In genomic region chr14:103813246-103813645, GRCm38 (mm10) we compare ENCODE assay signal across 29 mouse cellular contexts. TPM values are rescaled to one million over a fixed set of nuclear protein-coding genes. Genes with fewer than 3 reads are reported as not detected.
DNase-seq lines count a peak whose midpoint lies in the region; ATAC-seq lines count a peak whose summit lies in the region.
"Had no signal": no experiment of that assay in that cellular context is flagged by ENCODE, and none has a peak within 500 bp of the region (broad histone marks: within the 10 kb centered on the region; RNA-seq: fewer than 3 reads in every experiment).

No protein-coding gene starts in this region.

- H3K4me1 ChIP-seq in heart, embryonic 11.5 days (ENCODE audit: control insufficient read depth, insufficient read depth, low read length), result no peaks in the 10 kb centered on the region
- H3K4me1 ChIP-seq in kidney, embryonic 14.5 days (ENCODE audit: control insufficient read depth, insufficient read depth, low read length), result no peaks in the 10 kb centered on the region
- H3K4me1 ChIP-seq: heart, embryonic 15.5 days; limb, embryonic 15.5 days; midbrain, embryonic 13.5 days; neural tube, embryonic 13.5 days had no signal

- H3K4me2 ChIP-seq in heart, embryonic 11.5 days, result no peak overlapping the region
- H3K4me2 ChIP-seq in kidney, embryonic 14.5 days (replicated peaks; ENCODE audit: low read depth, low read length), result no peak overlapping the region
- H3K4me2 ChIP-seq: heart, embryonic 15.5 days; limb, embryonic 15.5 days; liver, embryonic 13.5 days; midbrain, embryonic 13.5 days; neural tube, embryonic 13.5 days had no signal

- peak; percentile 47 for DNase-seq in heart, adult 8-10 months (ENCODE audit: low spot score)
- no peak for DNase-seq in kidney, adult 11 months
- DNase-seq in 416B (ENCODE audit: low read depth), result peak; percentile 10
- no peak for DNase-seq in left cerebral cortex, postnatal 14 days (ENCODE audit: low spot score in 2 of 2)
- DNase-seq: adrenal gland, adult 2 months; adrenal gland, postnatal 36 days; B cell, adult 2 months; cerebellum, adult 2 months; cerebellum, postnatal 14 days; gastrocnemius, postnatal 36 days; layer of hippocampus, postnatal 36 days; liver, embryonic 13.5 days; lung, adult 2 months; right cerebral cortex, postnatal 4 days; thymus, adult 2 months; thymus, postnatal 36 days had no signal

- no peak overlapping the region for H3K27ac ChIP-seq in heart, embryonic 11.5 days (ENCODE audit: low read depth, low read length)
- H3K27ac ChIP-seq in kidney, embryonic 14.5 days (ENCODE audit: low read depth, low read length), result peak overlapping the region; percentile 17; the same call in 1 of the 2 replicates
- H3K27ac ChIP-seq: heart, embryonic 15.5 days; limb, embryonic 10.5 days; limb, embryonic 15.5 days; liver, embryonic 13.5 days; macrophage; midbrain, embryonic 13.5 days; neural tube, embryonic 13.5 days had no signal

- no peaks in the 10 kb centered on the region for H3K36me3 ChIP-seq in heart, embryonic 11.5 days (ENCODE audit: control insufficient read depth, insufficient read depth, low read length)
- H3K36me3 ChIP-seq in kidney, embryonic 14.5 days (ENCODE audit: control insufficient read depth, insufficient read depth, low read length), result no peaks in the 10 kb centered on the region
- H3K36me3 ChIP-seq: heart, embryonic 15.5 days; limb, embryonic 10.5 days; limb, embryonic 15.5 days; liver, embryonic 13.5 days; midbrain, embryonic 13.5 days; neural tube, embryonic 13.5 days had no signal

- no peak overlapping the region for H3K9ac ChIP-seq in heart, embryonic 11.5 days (ENCODE audit: low read depth, low read length)
- H3K9ac ChIP-seq in kidney, embryonic 14.5 days (ENCODE audit: low read depth, low read length), result no peak overlapping the region
- H3K9ac ChIP-seq: heart, embryonic 15.5 days; limb, embryonic 15.5 days; liver, embryonic 13.5 days; midbrain, embryonic 13.5 days; neural tube, embryonic 13.5 days had no signal

- H3K27me3 ChIP-seq in heart, embryonic 11.5 days (ENCODE audit: control insufficient read depth, insufficient read depth, low read length), result no peaks in the 10 kb centered on the region
- no peaks in the 10 kb centered on the region for H3K27me3 ChIP-seq in kidney, embryonic 14.5 days (ENCODE audit: control insufficient read depth, insufficient read depth, low read length)
- H3K27me3 ChIP-seq: heart, embryonic 15.5 days; limb, embryonic 15.5 days; liver, embryonic 13.5 days; midbrain, embryonic 13.5 days; neural tube, embryonic 13.5 days had no signal

- no peak for ATAC-seq in heart, embryonic 11.5 days (replicated peaks; ENCODE audit: insufficient number of reproducible peaks, low FRiP score, low TSS enrichment)
- ATAC-seq in kidney, embryonic 14.5 days (ENCODE audit: low FRiP score, low TSS enrichment), result no peak
- ATAC-seq in hematopoietic stem cell, adult 5-6 weeks (replicated peaks in 1 of 2; ENCODE audit: insufficient read depth in 1 of 2, low FRiP score in 2 of 2, low TSS enrichment in 1 of 2, low read depth in 1 of 2, poor library complexity in 2 of 2, severe bottlenecking in 2 of 2), result 0 out of 4 replicates have a peak, but pooled peaks have one; percentile 27 to 37
- ATAC-seq: activated CD4-positive, CD25-positive, alpha-beta regulatory T cell, adult 4 months; hindbrain, embryonic 16.5 days; midbrain, embryonic 13.5 days had no signal

- H3K9me3 ChIP-seq in heart, embryonic 11.5 days (replicated peaks; ENCODE audit: control insufficient read depth, low read length), result no peaks in the 10 kb centered on the region
- H3K9me3 ChIP-seq in kidney, embryonic 14.5 days (ENCODE audit: control insufficient read depth, low read length), result no peaks in the 10 kb centered on the region
- H3K9me3 ChIP-seq: heart, embryonic 15.5 days; limb, embryonic 10.5 days; limb, embryonic 15.5 days; liver, embryonic 13.5 days; midbrain, embryonic 13.5 days; neural tube, embryonic 13.5 days had no signal

- intact Hi-C loops in left cerebral cortex, postnatal 14 days (cut with DNase I), result no loop called here

- H3K4me3 ChIP-seq in heart, embryonic 11.5 days (ENCODE audit: low read depth, low read length), result no peak overlapping the region
- H3K4me3 ChIP-seq in kidney, embryonic 14.5 days (ENCODE audit: low read length), result no peak overlapping the region
- H3K4me3 ChIP-seq: erythroblast, embryonic 14.5 days; heart, embryonic 15.5 days; limb, embryonic 10.5 days; limb, embryonic 15.5 days; liver, embryonic 13.5 days; midbrain, embryonic 13.5 days; neural tube, embryonic 13.5 days had no signal

- 55% methylated on average over 3 of the region's 3 CpGs for WGBS in heart, embryonic 11.5 days (ENCODE audit: insufficient replicate concordance)
- 60% methylated on average over 3 of the region's 3 CpGs for WGBS in kidney, embryonic 14.5 days

RNA-seq across cellular contexts. Expression of gene Ednrb, which starts 31.0 kb away (rescaled TPM):
- total RNA-seq in heart, adult 8-10 months (2022), result 10 to 100 TPM; 12.3 to 15.2 (median 14.0) TPM
- 96.5 and 115 TPM in 2 replicates for polyA plus RNA-seq in heart, embryonic 11.5 days (2014; fragmentation: Nextera tagmentation; extraction: Ambion mirVana)
- 25.7 and 37.5 TPM in 2 replicates for polyA plus RNA-seq in kidney, embryonic 14.5 days (2014; fragmentation: Nextera tagmentation; extraction: Ambion mirVana)
- 0.38 and 0.89 TPM in 2 replicates for total RNA-seq in hematopoietic stem cell, adult 5-6 weeks (2017)
- 10 to 100 TPM; 62.8 to 67.0 TPM for total RNA-seq in left cerebral cortex, postnatal 14 days (2021)
- total RNA-seq: megakaryocyte-erythroid progenitor cell, adult 5-6 weeks had no signal
- polyA plus RNA-seq: activated CD4-positive, CD25-positive, alpha-beta regulatory T cell, adult 4 months had no signal

Comparison
In these comparisons a context has a peak if more than half of its experiments do, and no peak if none do; other contexts are left out.
1. DNase-seq: peak in heart, adult 8-10 months (single experiment) and 416B (single experiment); none in kidney, adult 11 months (single experiment) and left cerebral cortex, postnatal 14 days (0 of 2).
2. ATAC-seq: peak in hematopoietic stem cell, adult 5-6 weeks (2 of 2); none in heart, embryonic 11.5 days (single experiment) and kidney, embryonic 14.5 days (single experiment).